Mouse (Mus musculus): ENCODE data around the gene Dnah2. TPM values are rescaled to one million over a fixed set of nuclear protein-coding genes. Genes with fewer than 3 reads are reported as not detected.

Gene Dnah2
- total RNA-seq, 2 experiments from 2014 or later = not detected

GRCm38 (mm10) chr11:69373223-69373965 is 175.5 kb downstream of the Dnah2 start:
- ATAC-seq (replicated peaks; ENCODE audit: low FRiP score, poor library complexity, severe bottlenecking) = peak; percentile 87

DNA sequence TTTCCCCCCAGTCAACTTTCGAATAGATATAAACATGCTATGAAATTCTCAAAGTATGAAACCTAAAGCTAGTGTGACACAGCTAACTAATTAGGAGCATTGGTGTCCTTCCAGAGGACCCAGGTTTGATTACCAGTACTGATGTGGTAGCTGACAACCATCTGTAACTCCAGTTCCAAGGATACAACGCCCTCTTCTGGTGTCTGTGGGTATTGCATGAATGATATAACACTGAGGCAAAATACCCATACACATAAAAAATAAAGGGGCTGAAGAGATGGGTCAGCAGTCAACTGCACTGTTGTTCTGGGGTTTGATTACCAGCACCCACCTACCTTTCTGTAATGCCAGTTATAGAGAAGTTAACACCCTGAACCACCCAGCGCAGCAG is 176.1 kb downstream of the Dnah2 start:
- peak; percentile 35 for ATAC-seq (replicated peaks; ENCODE audit: low FRiP score, poor library complexity, severe bottlenecking)

GRCm38 (mm10) chr11:69372056-69372779 is 176.7 kb downstream of the Dnah2 start:
- ATAC-seq (replicated peaks; ENCODE audit: low FRiP score, poor library complexity, severe bottlenecking) = peak; percentile 48

- no peak for ATAC-seq (replicated peaks; ENCODE audit: low FRiP score, poor library complexity, severe bottlenecking)
Observed at GRCm38 (mm10) chr11:69371601-69372000, 177.3 kb downstream of the Dnah2 start.

GRCm38 (mm10) chr11:69370817-69371215 is 178.1 kb downstream of the Dnah2 start:
- no peak for ATAC-seq (replicated peaks; ENCODE audit: low FRiP score, poor library complexity, severe bottlenecking)

Other genes starting within 250 kb of the Dnah2 start
- gene Cntrob, start 225.3 kb downstream of the Dnah2 start, total RNA-seq (2015; ENCODE audit: low replicate concordance) = 2.9 and 7.3 TPM in 2 replicates
- gene Cntrob, start 225.3 kb downstream of the Dnah2 start, total RNA-seq (2017; ENCODE audit: low replicate concordance) = 16.9 and 24.4 TPM in 2 replicates
- gene Trappc1, start 225.1 kb downstream of the Dnah2 start, total RNA-seq (2015; ENCODE audit: low replicate concordance) = 33.2 and 43.7 TPM in 2 replicates
- 12.7 and 24.8 TPM in 2 replicates for gene Trappc1, start 225.1 kb downstream of the Dnah2 start, total RNA-seq (2017; ENCODE audit: low replicate concordance)
- gene Kcnab3, start 222.9 kb downstream of the Dnah2 start, total RNA-seq (2015; ENCODE audit: low replicate concordance) = not detected in 2 replicates
- gene Kcnab3, start 222.9 kb downstream of the Dnah2 start, total RNA-seq (2017; ENCODE audit: low replicate concordance) = not detected in 2 replicates
- 1.7 and 15.2 TPM in 2 replicates for gene Rnf227, start 208.6 kb downstream of the Dnah2 start, total RNA-seq (2015; ENCODE audit: low replicate concordance)
- gene Rnf227, start 208.6 kb downstream of the Dnah2 start, total RNA-seq (2017; ENCODE audit: low replicate concordance) = 0.70 and 3.2 TPM in 2 replicates
- gene Chd3, start 179.7 kb downstream of the Dnah2 start, total RNA-seq (2015; ENCODE audit: low replicate concordance) = 7.9 and 9.8 TPM in 2 replicates
- 16.8 and 18.5 TPM in 2 replicates for gene Chd3, start 179.7 kb downstream of the Dnah2 start, total RNA-seq (2017; ENCODE audit: low replicate concordance)
- gene Naa38, start 153.6 kb downstream of the Dnah2 start, total RNA-seq (2015; ENCODE audit: low replicate concordance) = 25.6 and 30.3 TPM in 2 replicates
- gene Naa38, start 153.6 kb downstream of the Dnah2 start, total RNA-seq (2017; ENCODE audit: low replicate concordance) = 18.5 and 25.2 TPM in 2 replicates
- gene Cyb5d1, start 153.5 kb downstream of the Dnah2 start, total RNA-seq (2015; ENCODE audit: low replicate concordance) = 12.5 and 16.1 TPM in 2 replicates
- gene Cyb5d1, start 153.5 kb downstream of the Dnah2 start, total RNA-seq (2017; ENCODE audit: low replicate concordance) = 23.5 and 31.4 TPM in 2 replicates
- not detected in 2 replicates for gene Tmem88, start 150.9 kb downstream of the Dnah2 start, total RNA-seq (2015; ENCODE audit: low replicate concordance)
- gene Tmem88, start 150.9 kb downstream of the Dnah2 start, total RNA-seq (2017; ENCODE audit: low replicate concordance) = not detected in 2 replicates
- 5.8 and 8.2 TPM in 2 replicates for gene Kdm6b, start 135.4 kb downstream of the Dnah2 start, total RNA-seq (2015; ENCODE audit: low replicate concordance)
- 0.84 and 1.5 TPM in 2 replicates for gene Kdm6b, start 135.4 kb downstream of the Dnah2 start, total RNA-seq (2017; ENCODE audit: low replicate concordance)
- gene Efnb3, start 11.1 kb upstream of the Dnah2 start, total RNA-seq (2015; ENCODE audit: low replicate concordance) = 1.2 TPM in 1 of 2 replicates, not detected in the other
- 1.3 and 2.2 TPM in 2 replicates for gene Efnb3, start 11.1 kb upstream of the Dnah2 start, total RNA-seq (2017; ENCODE audit: low replicate concordance)
- 18.4 and 21.3 TPM in 2 replicates for gene Wrap53, start 31.1 kb upstream of the Dnah2 start, total RNA-seq (2015; ENCODE audit: low replicate concordance)
- 7.7 and 8.9 TPM in 2 replicates for gene Wrap53, start 31.1 kb upstream of the Dnah2 start, total RNA-seq (2017; ENCODE audit: low replicate concordance)
- 44.6 and 56.8 TPM in 2 replicates for gene Trp53, start 31.2 kb upstream of the Dnah2 start, total RNA-seq (2015; ENCODE audit: low replicate concordance)
- gene Trp53, start 31.2 kb upstream of the Dnah2 start, total RNA-seq (2017; ENCODE audit: low replicate concordance) = 25.1 and 28.0 TPM in 2 replicates
- gene Atp1b2, start 56.8 kb upstream of the Dnah2 start, total RNA-seq (2015; ENCODE audit: low replicate concordance) = 10.6 and 24.0 TPM in 2 replicates
- 1.2 and 4.0 TPM in 2 replicates for gene Atp1b2, start 56.8 kb upstream of the Dnah2 start, total RNA-seq (2017; ENCODE audit: low replicate concordance)
- not detected in 2 replicates for gene Shbg, start 68.8 kb upstream of the Dnah2 start, total RNA-seq (2015; ENCODE audit: low replicate concordance)
- gene Shbg, start 68.8 kb upstream of the Dnah2 start, total RNA-seq (2017; ENCODE audit: low replicate concordance) = 0.51 TPM in 1 of 2 replicates, not detected in the other
- not detected in 2 replicates for gene Sat2, start 72.9 kb upstream of the Dnah2 start, total RNA-seq (2015; ENCODE audit: low replicate concordance)
- 0.70 TPM in 1 of 2 replicates, not detected in the other for gene Sat2, start 72.9 kb upstream of the Dnah2 start, total RNA-seq (2017; ENCODE audit: low replicate concordance)
- 12.3 and 19.2 TPM in 2 replicates for gene Fxr2, start 83.9 kb upstream of the Dnah2 start, total RNA-seq (2015; ENCODE audit: low replicate concordance)
- 14.4 and 26.6 TPM in 2 replicates for gene Fxr2, start 83.9 kb upstream of the Dnah2 start, total RNA-seq (2017; ENCODE audit: low replicate concordance)
- not detected in 2 replicates for gene Sox15, start 106.2 kb upstream of the Dnah2 start, total RNA-seq (2015; ENCODE audit: low replicate concordance)
- not detected in 2 replicates for gene Sox15, start 106.2 kb upstream of the Dnah2 start, total RNA-seq (2017; ENCODE audit: low replicate concordance)
- 2.9 and 15.6 TPM in 2 replicates for gene Mpdu1, start 113.5 kb upstream of the Dnah2 start, total RNA-seq (2015; ENCODE audit: low replicate concordance)
- gene Mpdu1, start 113.5 kb upstream of the Dnah2 start, total RNA-seq (2017; ENCODE audit: low replicate concordance) = 6.4 and 19.6 TPM in 2 replicates
- gene Cd68, start 117.0 kb upstream of the Dnah2 start, total RNA-seq (2015; ENCODE audit: low replicate concordance) = 42.6 and 48.8 TPM in 2 replicates
- gene Cd68, start 117.0 kb upstream of the Dnah2 start, total RNA-seq (2017; ENCODE audit: low replicate concordance) = 20.9 and 44.4 TPM in 2 replicates
- 177 and 204 TPM in 2 replicates for gene Eif4a1, start 123.3 kb upstream of the Dnah2 start, total RNA-seq (2015; ENCODE audit: low replicate concordance)
- 163 and 169 TPM in 2 replicates for gene Eif4a1, start 123.3 kb upstream of the Dnah2 start, total RNA-seq (2017; ENCODE audit: low replicate concordance)
- 46.4 and 52.3 TPM in 2 replicates for gene Senp3, start 133.0 kb upstream of the Dnah2 start, total RNA-seq (2015; ENCODE audit: low replicate concordance)
- gene Senp3, start 133.0 kb upstream of the Dnah2 start, total RNA-seq (2017; ENCODE audit: low replicate concordance) = 10.3 and 18.2 TPM in 2 replicates
- 9.2 and 17.9 TPM in 2 replicates for gene Tnfsf13, start 136.7 kb upstream of the Dnah2 start, total RNA-seq (2015; ENCODE audit: low replicate concordance)
- 0.28 and 7.8 TPM in 2 replicates for gene Tnfsf13, start 136.7 kb upstream of the Dnah2 start, total RNA-seq (2017; ENCODE audit: low replicate concordance)
- gene Tnfsf12, start 146.7 kb upstream of the Dnah2 start, total RNA-seq (2015; ENCODE audit: low replicate concordance) = 1.3 TPM in 1 of 2 replicates, not detected in the other
- gene Tnfsf12, start 146.7 kb upstream of the Dnah2 start, total RNA-seq (2017; ENCODE audit: low replicate concordance) = 0.17 and 1.1 TPM in 2 replicates
- 0.38 and 4.8 TPM in 2 replicates for gene Tnfsfm13, start 147.0 kb upstream of the Dnah2 start, total RNA-seq (2015; ENCODE audit: low replicate concordance)
- 2.8 and 5.2 TPM in 2 replicates for gene Tnfsfm13, start 147.0 kb upstream of the Dnah2 start, total RNA-seq (2017; ENCODE audit: low replicate concordance)
- gene Polr2a, start 209.5 kb upstream of the Dnah2 start, total RNA-seq (2015; ENCODE audit: low replicate concordance) = 56.5 and 58.3 TPM in 2 replicates
- gene Polr2a, start 209.5 kb upstream of the Dnah2 start, total RNA-seq (2017; ENCODE audit: low replicate concordance) = 69.5 and 76.9 TPM in 2 replicates
- gene Slc35g3, start 212.9 kb upstream of the Dnah2 start, total RNA-seq (2015; ENCODE audit: low replicate concordance) = not detected in 2 replicates
- gene Slc35g3, start 212.9 kb upstream of the Dnah2 start, total RNA-seq (2017; ENCODE audit: low replicate concordance) = not detected in 2 replicates
- 1.7 and 1.9 TPM in 2 replicates for gene Zbtb4, start 216.8 kb upstream of the Dnah2 start, total RNA-seq (2015; ENCODE audit: low replicate concordance)
- 0.94 and 2.4 TPM in 2 replicates for gene Zbtb4, start 216.8 kb upstream of the Dnah2 start, total RNA-seq (2017; ENCODE audit: low replicate concordance)
- gene Chrnb1, start 246.8 kb upstream of the Dnah2 start, total RNA-seq (2015; ENCODE audit: low replicate concordance) = 4.0 TPM in 1 of 2 replicates, not detected in the other
- 0.26 TPM in 1 of 2 replicates, not detected in the other for gene Chrnb1, start 246.8 kb upstream of the Dnah2 start, total RNA-seq (2017; ENCODE audit: low replicate concordance)

Data from erythroblast, adult 5-6 weeks (primary cell).